Mouse (Mus musculus): ENCODE measurements around the gene Cacna2d2.

DNA sequence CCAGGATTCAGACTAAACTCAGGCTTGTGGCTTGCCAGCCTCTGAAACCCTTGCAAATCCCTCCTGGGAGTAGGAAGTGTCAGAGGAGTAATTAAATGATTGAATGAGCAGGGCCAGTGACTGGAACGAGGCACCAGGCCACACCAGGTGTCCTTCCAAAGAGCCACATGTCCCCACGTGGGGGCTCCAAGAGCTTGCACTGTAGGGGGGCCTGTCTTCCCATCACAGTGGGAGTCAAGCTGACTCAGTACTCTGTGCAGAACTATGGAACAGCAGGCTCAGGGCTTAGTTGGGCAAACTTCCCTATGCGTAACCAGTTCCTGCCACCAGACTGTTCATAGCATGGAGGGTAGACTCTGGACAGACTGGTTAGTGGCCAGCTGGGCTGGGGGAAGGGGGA lies 15.0 kb upstream of the Cacna2d2 start:
- TF ChIP-seq POLR2A (IDR thresholded peaks at IDR 0.05; ENCODE audit: low read depth, low read length) (no peak), CTCF (IDR thresholded peaks at IDR 0.05; ENCODE audit: borderline replicate concordance, insufficient read depth, low read length) (no peak)

Data from embryonic fibroblast, embryonic 13.5 days (primary cell).